Mouse (Mus musculus): ENCODE measurements around the gene Cdkn1a. TPM values are rescaled to one million over a fixed set of nuclear protein-coding genes. Genes with fewer than 3 reads are reported as not detected.
A peak's percentile ranks its signal among the peaks of the same experiment; 100 is the strongest.

The Cdkn1a gene
- polyA plus RNA-seq, 1 experiment from 2014 or later = 74.9 TPM

DNA sequence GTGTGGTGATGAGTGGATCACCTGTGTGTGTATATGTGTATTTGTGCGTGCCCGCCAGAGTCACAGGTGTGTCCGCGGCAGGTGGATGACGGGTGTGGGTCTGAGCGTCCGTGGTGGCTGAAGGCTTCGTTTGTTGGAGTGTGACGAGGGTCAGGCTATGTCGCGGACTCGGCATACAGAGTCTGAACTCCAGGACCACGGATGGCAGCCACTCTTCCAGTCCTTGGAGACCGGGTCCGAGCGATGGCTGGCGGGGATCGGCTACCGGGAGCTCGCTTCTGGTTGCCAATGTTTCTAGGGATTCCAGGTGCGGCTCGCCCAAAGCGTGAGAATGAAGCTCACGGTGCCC, 3.2 kb downstream of the Cdkn1a start:
- H3K4me2 ChIP-seq (replicated peaks; ENCODE audit: low read depth) = peak overlapping the region; percentile 84
- no peak for TF ChIP-seq CTCF (IDR thresholded peaks at IDR 0.05; ENCODE audit: low read depth)
- 0% methylated on average over 24 of the region's 24 CpGs for WGBS
- peaks cover 9% of the 10 kb centered on the region; the same call in 1 of the 2 replicates for H3K36me3 ChIP-seq (ENCODE audit: control insufficient read depth, insufficient read depth)
- peak overlapping the region; percentile 70 for H3K9ac ChIP-seq (ENCODE audit: low read depth, low read length)
- H3K4me1 ChIP-seq (replicated peaks; ENCODE audit: control insufficient read depth, insufficient read depth, low read length) = no peaks in the 10 kb centered on the region
- H3K9me3 ChIP-seq (ENCODE audit: control insufficient read depth) = no peaks in the 10 kb centered on the region
- peak overlapping the region; percentile 65 for H3K4me3 ChIP-seq (ENCODE audit: low read depth, low read length)
- peak; percentile 11 for ATAC-seq
- H3K27ac ChIP-seq (ENCODE audit: low read depth, low read length) = peak overlapping the region; percentile 89
- no peaks in the 10 kb centered on the region for H3K27me3 ChIP-seq (replicated peaks; ENCODE audit: control insufficient read depth, insufficient read depth, low read length)

DNA sequence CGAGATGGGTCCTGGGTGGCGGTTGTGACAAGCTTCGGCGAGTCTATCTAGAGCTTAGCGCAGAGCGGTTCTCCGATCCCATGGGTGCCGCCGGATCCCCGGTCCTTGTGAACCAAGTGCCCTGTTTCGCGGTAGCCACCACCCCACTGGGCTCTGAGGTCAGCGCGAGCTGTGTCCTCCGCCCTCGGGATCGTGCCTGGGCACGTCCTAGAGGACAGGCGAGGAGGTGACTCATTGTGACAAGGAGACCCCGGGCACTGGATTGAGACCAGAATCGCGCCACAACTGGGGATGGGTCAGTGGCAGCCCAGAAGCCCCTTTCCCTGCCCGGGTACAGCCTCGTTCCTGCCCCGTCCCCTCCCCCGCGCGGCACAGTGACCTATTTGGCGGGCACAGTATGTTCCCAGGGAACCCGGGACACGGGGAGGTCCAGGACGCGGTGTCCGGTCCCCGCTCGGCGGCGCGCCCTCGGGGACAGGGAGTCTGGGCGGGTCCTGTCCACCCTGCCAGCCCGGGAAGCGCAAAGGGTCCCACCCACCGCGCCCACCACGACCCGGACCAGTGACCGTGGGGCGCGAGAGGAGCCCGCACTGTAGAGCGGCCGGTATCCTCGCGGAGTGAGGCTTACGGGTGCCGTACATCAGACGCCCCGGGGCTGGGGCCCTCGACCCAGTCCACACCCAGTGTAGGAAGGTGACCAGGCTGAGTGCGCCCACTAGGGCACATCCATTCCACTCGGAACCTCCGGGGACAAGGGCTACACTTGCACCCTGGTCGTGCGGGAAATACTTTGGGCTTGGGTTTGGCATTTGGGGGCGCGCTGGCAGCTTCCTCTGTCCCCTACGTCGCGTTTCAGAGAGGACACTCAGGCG, 3.8 kb downstream of the Cdkn1a start:
- Histone ChIP-seq H3K9ac (ENCODE audit: low read depth, low read length) (peak overlapping the region; percentile 70), H3K9me3 (ENCODE audit: control insufficient read depth) (no peaks in the 10 kb centered on the region), H3K4me1 (replicated peaks; ENCODE audit: control insufficient read depth, insufficient read depth, low read length) (no peaks in the 10 kb centered on the region), H3K27ac (ENCODE audit: low read depth, low read length) (peak overlapping the region; percentile 89), H3K4me2 (replicated peaks; ENCODE audit: low read depth) (peak overlapping the region; percentile 84), H3K27me3 (replicated peaks; ENCODE audit: control insufficient read depth, insufficient read depth, low read length) (no peaks in the 10 kb centered on the region), H3K4me3 (ENCODE audit: low read depth, low read length) (peak overlapping the region; percentile 65), H3K36me3 (ENCODE audit: control insufficient read depth, insufficient read depth) (peaks cover 13% of the 10 kb centered on the region; the same call in 1 of the 2 replicates)
- WGBS = under 1% methylated on average over 71 of the region's 71 CpGs
- 0 out of 2 replicates have a peak, but pooled peaks have one; percentile 19 for TF ChIP-seq CTCF (IDR thresholded peaks at IDR 0.05; ENCODE audit: low read depth)
- peak; percentile 46 for ATAC-seq

DNA sequence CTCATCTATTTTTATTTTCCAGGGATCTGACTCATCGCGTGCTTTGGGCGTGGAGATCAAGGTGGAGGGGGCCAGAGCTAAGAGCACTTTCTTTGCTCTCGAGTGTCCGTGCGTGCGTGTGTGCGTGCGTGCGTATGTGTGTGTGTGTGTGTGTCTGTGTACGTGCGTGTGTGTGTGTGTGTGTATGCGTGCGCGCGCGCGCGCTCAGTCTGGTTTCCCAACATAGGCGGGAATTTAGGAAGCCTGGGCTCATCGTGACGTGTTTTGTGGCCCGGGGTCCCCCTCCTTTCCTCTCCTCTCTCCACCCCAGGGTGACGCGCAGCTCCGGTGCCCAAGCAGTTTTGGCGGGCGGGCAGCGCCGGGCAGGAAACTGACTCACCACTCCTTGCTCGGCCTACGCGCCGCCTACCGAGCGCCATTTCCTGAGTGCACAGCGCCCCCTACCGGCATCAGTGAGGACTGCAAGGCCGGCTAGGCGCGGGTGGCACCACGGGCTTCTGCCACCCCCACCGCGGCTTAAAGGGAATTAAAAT, 4.5 kb downstream of the Cdkn1a start:
- Histone ChIP-seq H3K36me3 (ENCODE audit: control insufficient read depth, insufficient read depth) (peaks cover 20% of the 10 kb centered on the region; the same call in 1 of the 2 replicates), H3K4me1 (replicated peaks; ENCODE audit: control insufficient read depth, insufficient read depth, low read length) (no peaks in the 10 kb centered on the region), H3K9ac (ENCODE audit: low read depth, low read length) (peak overlapping the region; percentile 70), H3K4me2 (replicated peaks; ENCODE audit: low read depth) (peak overlapping the region; percentile 84), H3K9me3 (ENCODE audit: control insufficient read depth) (no peaks in the 10 kb centered on the region), H3K4me3 (ENCODE audit: low read depth, low read length) (peak overlapping the region; percentile 65), H3K27me3 (replicated peaks; ENCODE audit: control insufficient read depth, insufficient read depth, low read length) (no peaks in the 10 kb centered on the region), H3K27ac (ENCODE audit: low read depth, low read length) (peak overlapping the region; percentile 89)
- ATAC-seq = peak; percentile 75
- TF ChIP-seq CTCF (IDR thresholded peaks at IDR 0.05; ENCODE audit: low read depth) = peak; percentile 100
- WGBS = under 1% methylated on average over 43 of the region's 44 CpGs

DNA sequence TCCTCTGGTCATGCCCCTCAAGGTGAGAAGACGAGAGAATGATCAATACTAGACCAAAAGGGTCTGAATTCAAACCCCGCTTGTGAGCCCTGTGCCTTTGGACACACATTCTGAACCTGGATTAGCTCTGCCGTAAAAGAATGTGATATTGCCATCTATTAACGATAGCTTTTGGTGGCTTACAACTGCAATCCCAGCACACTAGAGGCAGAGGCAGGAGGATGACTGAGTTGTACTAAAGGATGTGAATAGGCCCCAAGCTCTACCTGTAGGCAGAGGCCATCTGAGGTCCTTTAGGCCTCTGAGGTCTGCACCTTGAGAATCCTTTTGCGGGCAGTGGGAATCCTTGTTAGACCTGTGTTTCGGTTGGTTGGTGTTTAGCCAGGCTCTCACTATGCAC, 5.5 kb downstream of the Cdkn1a start:
- H3K36me3 ChIP-seq (ENCODE audit: control insufficient read depth, insufficient read depth) = peaks cover 22% of the 10 kb centered on the region; the same call in 1 of the 2 replicates
- H3K4me3 ChIP-seq (ENCODE audit: low read depth, low read length) = peak overlapping the region; percentile 65; the same call in 1 of the 2 replicates
- 58% methylated on average over 6 of the region's 6 CpGs for WGBS
- no peak for ATAC-seq
- H3K4me1 ChIP-seq (replicated peaks; ENCODE audit: control insufficient read depth, insufficient read depth, low read length) = no peaks in the 10 kb centered on the region
- TF ChIP-seq CTCF (IDR thresholded peaks at IDR 0.05; ENCODE audit: low read depth) = no peak
- H3K27me3 ChIP-seq (replicated peaks; ENCODE audit: control insufficient read depth, insufficient read depth, low read length) = no peaks in the 10 kb centered on the region
- peak overlapping the region; percentile 50; the same call in 1 of the 2 replicates for H3K27ac ChIP-seq (ENCODE audit: low read depth, low read length)
- H3K4me2 ChIP-seq (replicated peaks; ENCODE audit: low read depth) = peak overlapping the region; percentile 84
- no peak overlapping the region for H3K9ac ChIP-seq (ENCODE audit: low read depth, low read length)
- no peaks in the 10 kb centered on the region for H3K9me3 ChIP-seq (ENCODE audit: control insufficient read depth)

DNA sequence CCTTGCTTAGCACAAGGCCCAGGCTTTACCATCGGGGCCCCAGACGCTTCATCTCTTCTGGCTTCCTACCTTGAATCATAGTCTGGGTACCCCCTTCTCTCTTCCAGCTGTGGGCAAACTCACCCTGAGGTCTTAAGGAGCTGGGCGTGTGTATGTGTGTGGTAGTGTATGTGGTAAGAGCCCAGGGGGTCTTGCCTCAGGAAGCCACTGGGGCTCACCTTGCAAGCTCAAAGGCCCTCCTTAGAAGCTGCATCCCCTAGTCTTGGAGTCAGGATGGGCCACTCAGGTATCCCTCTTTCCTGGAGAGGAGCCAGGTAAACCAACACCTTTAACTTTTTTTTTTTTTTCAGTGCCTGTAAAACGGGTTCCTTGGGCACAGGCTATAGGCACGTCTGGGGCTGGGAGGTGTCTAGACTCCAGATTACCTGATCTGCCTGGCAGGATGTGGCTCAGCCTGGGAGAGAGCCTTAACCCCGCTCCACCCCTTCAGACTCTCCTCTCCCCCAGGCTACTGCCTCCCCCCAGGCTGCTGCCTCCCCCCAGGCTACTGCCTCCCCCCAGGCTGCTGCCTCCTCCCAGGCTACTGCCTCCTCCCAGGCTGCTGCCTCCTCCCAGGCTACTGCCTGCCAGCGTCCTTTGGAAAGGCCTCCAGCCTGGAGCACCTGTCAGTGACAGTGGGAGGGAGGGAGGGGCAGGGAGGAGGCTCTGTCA, 6.2 kb downstream of the Cdkn1a start:
- WGBS = 33% methylated on average over 7 of the region's 7 CpGs
- TF ChIP-seq CTCF (IDR thresholded peaks at IDR 0.05; ENCODE audit: low read depth) = no peak
- Histone ChIP-seq H3K9ac (ENCODE audit: low read depth, low read length) (no peak overlapping the region), H3K36me3 (ENCODE audit: control insufficient read depth, insufficient read depth) (peaks cover 22% of the 10 kb centered on the region; the same call in 1 of the 2 replicates), H3K4me2 (replicated peaks; ENCODE audit: low read depth) (peak overlapping the region; percentile 84), H3K9me3 (ENCODE audit: control insufficient read depth) (no peaks in the 10 kb centered on the region), H3K4me1 (replicated peaks; ENCODE audit: control insufficient read depth, insufficient read depth, low read length) (no peaks in the 10 kb centered on the region), H3K27me3 (replicated peaks; ENCODE audit: control insufficient read depth, insufficient read depth, low read length) (no peaks in the 10 kb centered on the region), H3K27ac (ENCODE audit: low read depth, low read length) (peak overlapping the region; percentile 28), H3K4me3 (ENCODE audit: low read depth, low read length) (no peak overlapping the region)
- no peak for ATAC-seq

DNA sequence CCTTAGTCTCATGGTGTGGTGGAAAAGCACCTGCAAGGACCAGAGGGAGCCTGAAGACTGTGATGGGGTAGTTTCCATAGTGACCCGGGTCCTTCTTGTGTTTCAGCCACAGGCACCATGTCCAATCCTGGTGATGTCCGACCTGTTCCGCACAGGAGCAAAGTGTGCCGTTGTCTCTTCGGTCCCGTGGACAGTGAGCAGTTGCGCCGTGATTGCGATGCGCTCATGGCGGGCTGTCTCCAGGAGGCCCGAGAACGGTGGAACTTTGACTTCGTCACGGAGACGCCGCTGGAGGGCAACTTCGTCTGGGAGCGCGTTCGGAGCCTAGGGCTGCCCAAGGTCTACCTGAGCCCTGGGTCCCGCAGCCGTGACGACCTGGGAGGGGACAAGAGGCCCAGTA, 7.5 kb downstream of the Cdkn1a start:
- no peak for ATAC-seq
- TF ChIP-seq CTCF (IDR thresholded peaks at IDR 0.05; ENCODE audit: low read depth) = no peak
- Histone ChIP-seq H3K4me2 (replicated peaks; ENCODE audit: low read depth) (no peak overlapping the region), H3K9me3 (ENCODE audit: control insufficient read depth) (no peaks in the 10 kb centered on the region), H3K27ac (ENCODE audit: low read depth, low read length) (no peak overlapping the region), H3K4me3 (ENCODE audit: low read depth, low read length) (no peak overlapping the region), H3K9ac (ENCODE audit: low read depth, low read length) (no peak overlapping the region), H3K27me3 (replicated peaks; ENCODE audit: control insufficient read depth, insufficient read depth, low read length) (no peaks in the 10 kb centered on the region), H3K36me3 (ENCODE audit: control insufficient read depth, insufficient read depth) (peaks cover 22% of the 10 kb centered on the region; the same call in 1 of the 2 replicates), H3K4me1 (replicated peaks; ENCODE audit: control insufficient read depth, insufficient read depth, low read length) (no peaks in the 10 kb centered on the region)
- 96% methylated on average over 24 of the region's 24 CpGs for WGBS

Data from intestine, postnatal 0 days (tissue).